Mouse (Mus musculus): ENCODE measurements around the gene Ascl5. TPM values are rescaled to one million over a fixed set of nuclear protein-coding genes. Genes with fewer than 3 reads are reported as not detected.

Gene Ascl5
- polyA plus RNA-seq, 1 experiment: not detected

DNA sequence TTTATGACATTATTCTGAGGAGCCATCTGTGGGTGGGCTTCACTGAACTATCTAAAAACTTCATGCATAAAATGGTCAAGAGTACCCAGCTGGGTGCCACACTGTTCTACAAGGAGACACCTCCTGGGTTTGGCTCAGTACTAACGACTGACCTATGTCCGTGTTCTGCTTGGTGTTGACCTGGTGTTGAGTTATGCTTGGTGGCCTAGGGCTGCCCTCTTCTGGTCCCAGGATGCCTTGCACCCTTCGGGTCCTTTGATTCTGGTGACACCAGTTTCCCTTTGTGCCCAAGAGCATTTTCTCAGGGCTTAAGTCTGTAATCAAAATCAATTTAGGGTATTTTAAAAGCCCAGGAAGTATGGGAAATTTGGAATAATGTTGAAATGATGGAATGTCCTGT lies 25.5 kb downstream of the Ascl5 start:
- H3K27me3 ChIP-seq (ENCODE audit: control insufficient read depth, insufficient read depth, low read length): no peaks in the 10 kb centered on the region
- no peak overlapping the region for H3K27ac ChIP-seq (ENCODE audit: insufficient read depth, low read length)
- TF ChIP-seq POLR2A (IDR thresholded peaks at IDR 0.05; ENCODE audit: borderline replicate concordance, insufficient read depth, low read length) (no peak), CTCF (IDR thresholded peaks at IDR 0.05; ENCODE audit: borderline replicate concordance, insufficient read depth, low read depth, low read length) (peak; percentile 98)
- 3% methylated on average over 3 of the region's 3 CpGs for WGBS
- DNase-seq: peak; percentile 41 to 63
- H3K4me1 ChIP-seq (ENCODE audit: control insufficient read depth, insufficient read depth, low read length): no peaks in the 10 kb centered on the region
- no peak overlapping the region for H3K4me3 ChIP-seq (replicated peaks; ENCODE audit: insufficient read depth, low read depth, low read length)

DNA sequence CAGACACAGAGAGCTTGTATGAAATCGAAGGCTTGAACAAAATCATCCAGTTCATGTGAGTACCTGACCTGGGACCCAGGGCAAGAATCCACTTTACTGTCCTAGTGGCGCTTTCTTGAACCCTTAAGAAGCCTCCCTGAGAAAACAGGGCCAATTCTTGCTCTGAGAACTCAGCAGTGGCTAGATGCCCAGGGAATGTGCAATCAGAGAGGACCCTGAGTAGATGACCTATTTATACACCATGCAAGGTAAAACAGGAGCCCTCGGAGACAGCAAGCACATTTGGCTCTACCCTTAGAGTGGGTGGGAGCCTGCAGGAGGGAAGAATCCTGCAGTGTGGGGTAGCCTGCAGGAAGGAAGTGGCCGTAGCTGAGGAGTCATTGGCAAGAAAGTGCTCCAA lies 27.1 kb downstream of the Ascl5 start:
- Histone ChIP-seq H3K4me1 (ENCODE audit: control insufficient read depth, insufficient read depth, low read length) (no peaks in the 10 kb centered on the region), H3K27ac (ENCODE audit: insufficient read depth, low read length) (no peak overlapping the region), H3K4me3 (replicated peaks; ENCODE audit: insufficient read depth, low read depth, low read length) (no peak overlapping the region), H3K27me3 (ENCODE audit: control insufficient read depth, insufficient read depth, low read length) (no peaks in the 10 kb centered on the region)
- WGBS: 43% methylated on average over 4 of the region's 4 CpGs
- no peak for DNase-seq
- no peak for TF ChIP-seq POLR2A (IDR thresholded peaks at IDR 0.05; ENCODE audit: borderline replicate concordance, insufficient read depth, low read length)
- no peak for TF ChIP-seq CTCF (IDR thresholded peaks at IDR 0.05; ENCODE audit: borderline replicate concordance, insufficient read depth, low read depth, low read length)

DNA sequence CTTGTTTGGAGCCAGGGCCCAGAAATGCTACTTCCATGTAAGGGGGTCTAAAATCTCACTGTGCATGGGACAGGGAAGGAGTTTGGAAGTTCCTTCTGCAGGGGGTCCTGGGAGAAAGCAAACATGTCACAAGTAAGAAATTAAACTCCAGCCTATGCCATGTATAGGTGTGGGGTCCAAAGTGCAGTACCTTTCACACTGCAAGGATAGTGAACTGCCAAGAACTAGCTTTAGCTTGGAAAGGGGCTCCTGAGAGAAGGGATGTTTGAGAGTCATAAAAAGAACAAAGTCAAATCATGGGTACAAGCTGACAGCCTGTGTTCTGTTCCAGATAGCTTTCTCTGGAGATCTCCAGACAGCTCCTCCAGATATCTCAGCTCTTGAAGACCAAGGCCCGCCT lies 30.6 kb downstream of the Ascl5 start:
- Histone ChIP-seq H3K27ac (ENCODE audit: insufficient read depth, low read length) (no peak overlapping the region), H3K4me3 (replicated peaks; ENCODE audit: insufficient read depth, low read depth, low read length) (no peak overlapping the region), H3K4me1 (ENCODE audit: control insufficient read depth, insufficient read depth, low read length) (no peaks in the 10 kb centered on the region), H3K27me3 (ENCODE audit: control insufficient read depth, insufficient read depth, low read length) (no peaks in the 10 kb centered on the region)
- 100% methylated on average over 1 of the region's 1 CpGs for WGBS
- TF ChIP-seq POLR2A (IDR thresholded peaks at IDR 0.05; ENCODE audit: borderline replicate concordance, insufficient read depth, low read length) (no peak), CTCF (IDR thresholded peaks at IDR 0.05; ENCODE audit: borderline replicate concordance, insufficient read depth, low read depth, low read length) (no peak)
- no peak for DNase-seq

DNA sequence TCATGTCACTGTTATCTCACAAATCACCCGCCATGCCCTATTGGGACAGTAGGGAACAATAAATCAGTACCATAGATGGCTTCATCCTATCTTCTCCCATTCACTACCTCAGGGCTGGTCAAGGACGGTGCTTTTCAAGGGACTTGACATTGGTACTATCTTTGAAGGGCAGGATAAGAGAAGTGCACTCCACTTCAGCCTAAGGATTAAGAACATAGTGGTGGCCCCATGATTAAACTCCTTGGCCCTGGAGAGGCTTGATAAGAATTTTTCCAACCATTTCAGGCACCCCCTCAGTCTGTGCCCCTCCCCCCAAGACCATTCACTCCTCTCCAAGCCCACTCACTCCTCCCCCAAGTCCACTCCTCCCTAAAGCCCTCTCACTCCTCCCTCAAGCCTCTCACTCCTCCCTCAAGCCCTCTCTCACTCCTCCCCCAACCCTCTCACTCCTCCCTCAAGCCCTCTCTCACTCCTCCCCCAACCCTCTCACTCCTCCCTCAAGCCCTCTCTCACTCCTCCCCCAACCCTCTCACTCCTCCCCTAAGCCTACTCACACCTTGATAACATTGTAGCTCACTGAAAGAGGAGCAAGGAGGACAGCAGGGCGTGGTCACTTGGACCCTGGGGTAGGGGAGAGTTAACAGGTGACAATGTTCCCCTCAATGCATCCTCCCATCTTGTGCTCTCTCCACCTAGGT lies 35.5 kb downstream of the Ascl5 start:
- Histone ChIP-seq H3K27me3 (ENCODE audit: control insufficient read depth, insufficient read depth, low read length) (no peaks in the 10 kb centered on the region), H3K4me3 (replicated peaks; ENCODE audit: insufficient read depth, low read depth, low read length) (no peak overlapping the region), H3K4me1 (ENCODE audit: control insufficient read depth, insufficient read depth, low read length) (no peaks in the 10 kb centered on the region), H3K27ac (ENCODE audit: insufficient read depth, low read length) (no peak overlapping the region)
- DNase-seq: no peak
- WGBS: 93% methylated on average over 3 of the region's 3 CpGs
- TF ChIP-seq POLR2A (IDR thresholded peaks at IDR 0.05; ENCODE audit: borderline replicate concordance, insufficient read depth, low read length) (no peak), CTCF (IDR thresholded peaks at IDR 0.05; ENCODE audit: borderline replicate concordance, insufficient read depth, low read depth, low read length) (no peak)

DNA sequence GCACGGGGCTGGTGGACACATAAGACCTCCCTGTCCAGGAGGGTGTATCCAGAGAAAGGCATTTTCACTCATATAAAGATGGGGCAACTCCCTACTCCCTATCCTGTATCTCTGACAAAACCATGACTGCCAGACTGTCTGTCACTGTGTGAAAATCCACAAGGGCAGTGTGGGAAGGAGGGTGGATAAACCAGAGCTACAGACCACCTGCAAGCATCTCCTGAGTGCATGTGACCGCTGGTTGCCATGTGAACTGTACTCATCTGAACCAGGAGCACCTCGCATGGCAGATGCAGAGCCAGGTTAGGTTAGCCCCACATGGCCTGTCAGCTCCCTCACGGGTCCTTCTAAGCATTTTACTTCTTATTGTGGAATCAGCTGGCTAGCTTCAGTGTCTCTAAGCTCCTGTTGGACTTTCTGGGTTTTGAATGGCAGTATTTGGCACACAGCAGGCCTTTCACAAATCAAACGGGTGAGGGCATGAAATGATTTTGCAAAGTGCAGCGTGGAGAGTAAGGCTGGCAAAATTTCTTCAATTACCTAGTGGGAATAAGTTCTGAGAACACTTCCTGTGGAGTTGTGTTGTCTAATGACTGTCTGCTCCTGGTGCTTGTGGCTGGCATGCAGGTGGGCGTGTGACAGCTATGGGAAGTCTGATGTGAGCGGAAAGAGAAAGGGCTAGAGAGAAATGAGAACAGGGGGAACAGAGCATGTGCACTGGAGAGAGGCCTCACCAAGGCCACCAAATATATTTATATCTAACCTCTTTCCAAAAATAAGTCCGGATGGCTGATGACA lies 39.0 kb downstream of the Ascl5 start:
- H3K27ac ChIP-seq (ENCODE audit: insufficient read depth, low read length): no peak overlapping the region

DNA sequence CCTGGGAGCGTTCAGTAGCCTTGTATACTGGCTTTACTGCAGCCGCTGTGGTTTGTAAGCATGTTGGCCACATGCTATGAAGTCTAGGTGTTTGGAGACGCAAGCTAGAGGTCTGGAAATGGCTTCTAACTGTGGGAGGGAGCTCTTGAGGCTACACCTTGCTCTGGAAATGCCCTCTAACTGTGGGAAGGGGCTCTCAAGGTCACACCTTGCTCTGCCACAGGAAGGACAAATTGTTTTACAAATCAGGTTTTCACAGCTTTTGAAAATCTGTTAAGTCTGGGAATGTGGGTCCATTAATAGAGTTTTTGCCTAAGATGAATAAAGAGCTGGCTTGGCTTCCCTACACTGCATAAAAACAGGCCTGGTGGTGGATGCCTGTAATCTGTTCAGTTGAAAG lies 43.1 kb downstream of the Ascl5 start:
- 91% methylated on average over 3 of the region's 3 CpGs for whole genome bisulfite sequencing
- no peaks in the 10 kb centered on the region for H3K27me3 ChIP-seq (ENCODE audit: control insufficient read depth, insufficient read depth, low read length)
- no peak for DNase-seq
- H3K27ac ChIP-seq (ENCODE audit: insufficient read depth, low read length): no peak overlapping the region
- H3K4me3 ChIP-seq (replicated peaks; ENCODE audit: insufficient read depth, low read depth, low read length): no peak overlapping the region
- no peak for TF ChIP-seq POLR2A (IDR thresholded peaks at IDR 0.05; ENCODE audit: borderline replicate concordance, insufficient read depth, low read length)
- TF ChIP-seq CTCF (IDR thresholded peaks at IDR 0.05; ENCODE audit: borderline replicate concordance, insufficient read depth, low read depth, low read length): no peak
- H3K4me1 ChIP-seq (ENCODE audit: control insufficient read depth, insufficient read depth, low read length): no peaks in the 10 kb centered on the region

More for the DNA sequence above, 39.0 kb downstream of the Ascl5 start:
- Histone ChIP-seq H3K27me3 (ENCODE audit: control insufficient read depth, insufficient read depth, low read length) (no peaks in the 10 kb centered on the region), H3K4me1 (ENCODE audit: control insufficient read depth, insufficient read depth, low read length) (no peaks in the 10 kb centered on the region), H3K4me3 (replicated peaks; ENCODE audit: insufficient read depth, low read depth, low read length) (no peak overlapping the region)
- TF ChIP-seq CTCF (IDR thresholded peaks at IDR 0.05; ENCODE audit: borderline replicate concordance, insufficient read depth, low read depth, low read length) (no peak), POLR2A (IDR thresholded peaks at IDR 0.05; ENCODE audit: borderline replicate concordance, insufficient read depth, low read length) (no peak)
- WGBS: 56% methylated on average over 9 of the region's 9 CpGs
- DNase-seq: peak in 1 of 2 experiments; percentile 36

DNA sequence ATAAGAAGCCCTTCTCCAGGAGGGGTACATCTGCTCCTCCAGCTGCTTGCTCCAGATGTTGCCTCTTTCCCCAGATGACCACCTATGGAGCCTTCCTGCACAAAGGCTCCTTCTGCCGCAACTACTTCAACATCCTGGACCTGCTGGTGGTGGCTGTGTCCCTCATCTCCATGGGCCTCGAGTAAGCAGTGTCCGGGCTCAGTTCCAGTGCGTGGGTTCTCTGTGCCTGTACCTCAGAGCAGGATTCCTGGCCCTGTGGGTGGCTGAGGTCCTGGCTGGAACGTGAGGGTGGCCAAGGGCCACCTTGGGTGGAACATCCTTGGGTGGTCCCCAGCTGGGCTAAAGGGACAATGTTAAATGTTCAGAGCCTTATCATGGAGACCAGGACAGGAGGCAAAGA lies 44.2 kb downstream of the Ascl5 start:
- WGBS: 45% methylated on average over 5 of the region's 5 CpGs
- DNase-seq: no peak
- no peak overlapping the region for H3K27ac ChIP-seq (ENCODE audit: insufficient read depth, low read length)
- no peak overlapping the region for H3K4me3 ChIP-seq (replicated peaks; ENCODE audit: insufficient read depth, low read depth, low read length)
- H3K4me1 ChIP-seq (ENCODE audit: control insufficient read depth, insufficient read depth, low read length): no peaks in the 10 kb centered on the region
- no peak for TF ChIP-seq CTCF (IDR thresholded peaks at IDR 0.05; ENCODE audit: borderline replicate concordance, insufficient read depth, low read depth, low read length)
- H3K27me3 ChIP-seq (ENCODE audit: control insufficient read depth, insufficient read depth, low read length): no peaks in the 10 kb centered on the region

Other genes with a start within 250 kb of the Ascl5 start
- 0.76 and 1.2 TPM in 2 replicates for gene Lad1, start 232.2 kb upstream of the Ascl5 start, polyA plus RNA-seq (2012; rRNA removed)
- gene Tnnt2, start 214.4 kb upstream of the Ascl5 start, polyA plus RNA-seq (2012; rRNA removed): 1.4 and 2.8 TPM in 2 replicates
- 0.07 and 0.08 TPM in 2 replicates for gene Pkp1, start 131.6 kb upstream of the Ascl5 start, polyA plus RNA-seq (2012; rRNA removed)
- gene Igfn1, start 44.5 kb upstream of the Ascl5 start, polyA plus RNA-seq (2012; rRNA removed): 0.33 and 0.65 TPM in 2 replicates
- gene Tmem9, start 42.7 kb upstream of the Ascl5 start, polyA plus RNA-seq (2012; rRNA removed): 141 and 143 TPM in 2 replicates
- gene Cacna1s, start 1.9 kb downstream of the Ascl5 start, polyA plus RNA-seq (2012; rRNA removed): 1.2 and 1.3 TPM in 2 replicates
- 19.1 and 21.0 TPM in 2 replicates for gene Kif21b, start 80.6 kb downstream of the Ascl5 start, polyA plus RNA-seq (2012; rRNA removed)
- 0.63 and 1.0 TPM in 2 replicates for gene Mroh3, start 162.0 kb downstream of the Ascl5 start, polyA plus RNA-seq (2012; rRNA removed)
- gene Inava, start 183.5 kb downstream of the Ascl5 start, polyA plus RNA-seq (2012; rRNA removed): 1.4 and 1.8 TPM in 2 replicates
- gene Gpr25, start 210.1 kb downstream of the Ascl5 start, polyA plus RNA-seq (2012; rRNA removed): 7.0 and 7.7 TPM in 2 replicates